Mouse (Mus musculus) T-cell, adult 2 months (primary cell): ENCODE results near the gene Tbl2.
A peak's percentile ranks its signal among the peaks of the same experiment; 100 is the strongest.

ENCODE experiments used
- DNase-seq: peaks from one replicate; pipeline ENCODE4 v3.0.0; 2022; ENCODE audit warnings: low spot score

Gene Tbl2

GRCm38 (mm10) chr5:135148715-135149052 is 773 bp upstream of the Tbl2 start:
- DNase-seq = no peak

- DNase-seq = no peak
Observed at GRCm38 (mm10) chr5:135149820-135150178, 342 bp downstream of the Tbl2 start.

- DNase-seq = no peak
Observed at GRCm38 (mm10) chr5:135156496-135156895, 7.0 kb downstream of the Tbl2 start.

- no peak for DNase-seq
Observed at GRCm38 (mm10) chr5:135161221-135161620, 11.8 kb downstream of the Tbl2 start.

GRCm38 (mm10) chr5:135161650-135162049 is 12.2 kb downstream of the Tbl2 start:
- no peak for DNase-seq

- no peak for DNase-seq
Observed at GRCm38 (mm10) chr5:135162361-135162760, 12.9 kb downstream of the Tbl2 start.

- no peak for DNase-seq
Observed at GRCm38 (mm10) chr5:135162821-135163220, 13.4 kb downstream of the Tbl2 start.

GRCm38 (mm10) chr5:135166909-135167308 is 17.5 kb downstream of the Tbl2 start:
- DNase-seq = no peak

- DNase-seq = no peak
Observed at GRCm38 (mm10) chr5:135167469-135167868, 18.0 kb downstream of the Tbl2 start.

- peak; percentile 97 for DNase-seq
Observed at GRCm38 (mm10) chr5:135168063-135169062, 18.9 kb downstream of the Tbl2 start, which contains the start of gene Bcl7b. Gene Bcl7b (plus strand): TSS chr5:135168283.

GRCm38 (mm10) chr5:135169479-135169878 is 20.0 kb downstream of the Tbl2 start:
- DNase-seq = no peak

GRCm38 (mm10) chr5:135171688-135172220 is 22.3 kb downstream of the Tbl2 start:
- DNase-seq = no peak

- no peak for DNase-seq
Observed at GRCm38 (mm10) chr5:135172986-135173385, 23.5 kb downstream of the Tbl2 start.

GRCm38 (mm10) chr5:135175086-135175485 is 25.6 kb downstream of the Tbl2 start:
- no peak for DNase-seq

GRCm38 (mm10) chr5:135178523-135178922 is 29.1 kb downstream of the Tbl2 start:
- no peak for DNase-seq

GRCm38 (mm10) chr5:135178996-135179395 is 29.5 kb downstream of the Tbl2 start:
- no peak for DNase-seq

GRCm38 (mm10) chr5:135179616-135180015 is 30.2 kb downstream of the Tbl2 start:
- no peak for DNase-seq

- no peak for DNase-seq
Observed at GRCm38 (mm10) chr5:135180796-135181195, 31.3 kb downstream of the Tbl2 start.

GRCm38 (mm10) chr5:135181776-135182175 is 32.3 kb downstream of the Tbl2 start:
- DNase-seq = no peak

GRCm38 (mm10) chr5:135183131-135183861 is 33.8 kb downstream of the Tbl2 start:
- DNase-seq = no peak

- DNase-seq = no peak
Observed at GRCm38 (mm10) chr5:135185016-135185415, 35.6 kb downstream of the Tbl2 start.

- DNase-seq = peak; percentile 35
Observed at GRCm38 (mm10) chr5:135185596-135185995, 36.1 kb downstream of the Tbl2 start.

- DNase-seq = no peak
Observed at GRCm38 (mm10) chr5:135186231-135186620, 36.8 kb downstream of the Tbl2 start.
